Mouse (Mus musculus) heart, adult 2 months (tissue): ENCODE measurements at regions not wholly inside any gene's neighbourhood (a gene's known extent, or its start where the extent isn't known, plus 50 kb on each side); places are given as distances from the start of the nearest gene placed in this dataset.

Source experiments
- CTCF ChIP-seq: fragments of 200-600 bp; IDR thresholded peaks from 2 replicates; pipeline ENCODE4 v1.8.1; 2022; ENCODE audit warnings: antibody characterized with exemption, mild to moderate bottlenecking, moderate library complexity
- POLR2A ChIP-seq: fragments of 200-500 bp; IDR thresholded peaks from 2 replicates; pipeline ENCODE4 v1.6.1; 2011; ENCODE audit warnings: mild to moderate bottlenecking, low read depth, low read length, control low read depth; ENCODE audit not compliant: insufficient read depth

DNA sequence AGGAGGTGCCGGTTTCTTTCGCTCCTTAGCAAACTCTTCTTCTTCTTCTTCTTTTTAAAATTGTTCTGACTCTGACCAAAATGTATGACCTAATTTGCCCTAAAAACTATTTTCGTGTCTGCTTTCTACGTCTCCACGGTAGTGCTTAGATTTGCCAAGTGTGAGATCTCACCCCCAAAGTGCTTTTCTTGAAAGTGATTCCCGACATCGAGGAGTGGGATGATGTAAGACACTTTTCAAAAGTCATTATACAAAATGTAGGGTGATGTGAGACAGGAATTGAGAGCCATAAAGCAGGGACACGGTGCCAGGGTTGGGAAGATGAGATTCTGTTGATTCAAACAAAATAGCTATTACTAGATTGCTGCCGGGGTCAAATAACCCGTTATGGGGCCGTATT is 139.5 kb downstream of the Enc1 start:
- TF ChIP-seq POLR2A (no peak), CTCF (no peak)
